Mouse (Mus musculus): Measurements from ENCODE around the gene Bpifb5.

GRCm38 (mm10) chr2:154209112-154209511, 14.4 kb upstream of the Bpifb5 start:
- no peak for TF ChIP-seq CTCF (IDR thresholded peaks at IDR 0.05; ENCODE audit: control insufficient read depth, insufficient read depth, insufficient replicate concordance, low read depth, low read length)
- TF ChIP-seq POLR2A (IDR thresholded peaks at IDR 0.05; ENCODE audit: control insufficient read depth, low read depth, low read length), result no peak

Measured in testis, adult 2 months (tissue).